16 mouse cellular contexts compared by ENCODE assay signal in genomic region chr13:20514721-20515120, GRCm38 (mm10).
"Had no signal": no experiment of that assay in that cellular context is flagged by ENCODE, and none has a peak within 500 bp of the region (broad histone marks: within the 10 kb centered on the region; RNA-seq: fewer than 3 reads in every experiment).

No protein-coding gene starts in this region.

- DNase-seq: gastrocnemius, postnatal 14 days; gastrocnemius, postnatal 36 days; heart, adult 11 months; heart, adult 2 months; heart, postnatal 14 days; heart, postnatal 36 days; kidney, adult 11 months; kidney, adult 2 months; kidney, adult 9 months; kidney, postnatal 14 days; kidney, postnatal 36 days; layer of hippocampus, adult 9-11 months; layer of hippocampus, postnatal 36 days; left cerebral cortex, postnatal 4 days had no signal

- ATAC-seq: hindbrain, postnatal 0 days; intestine, embryonic 16.5 days had no signal
